Mouse (Mus musculus) hindbrain, embryonic 10.5 days (tissue): ENCODE measurements around the gene Gm17545. TPM values are rescaled to one million over a fixed set of nuclear protein-coding genes. Genes with fewer than 3 reads are reported as not detected.
"Not testable (repeated sequence)": the region's sequence is repeated elsewhere in the genome, so short reads cannot be mapped to it uniquely, and the experiment has no call there.

Experiments
- DNase-seq: peaks from one replicate; pipeline ENCODE4 v3.0.0-alpha.2; 2017; ENCODE audit warnings: low spot score
- H3K27ac ChIP-seq: fragments of 300-500 bp; sonication (generic); 2 replicates; pipeline ENCODE4 v1.5.1; 2016; ENCODE audit warnings: mild to moderate bottlenecking, moderate library complexity
- H3K27me3 ChIP-seq: fragments of 300-500 bp; sonication (generic); 2 replicates; pipeline ENCODE4 v1.6.1; 2016; ENCODE audit warnings: mild to moderate bottlenecking; ENCODE audit not compliant: poor library complexity, insufficient read depth, severe bottlenecking
- H3K36me3 ChIP-seq: fragments of 300-500 bp; sonication (generic); 2 replicates; pipeline ENCODE4 v1.6.1; 2016; ENCODE audit warnings: mild to moderate bottlenecking, moderate library complexity
- H3K4me1 ChIP-seq: fragments of 300-500 bp; sonication (generic); replicated peaks from 2 replicates; pipeline ENCODE4 v1.6.1; 2016; ENCODE audit warnings: mild to moderate bottlenecking
- H3K4me3 ChIP-seq: fragments of 300-500 bp; sonication (generic); 2 replicates; pipeline ENCODE4 v1.5.1; 2016; ENCODE audit warnings: mild to moderate bottlenecking, moderate library complexity
- H3K9me3 ChIP-seq: fragments of 300-500 bp; sonication (generic); 2 replicates; pipeline ENCODE4 v1.6.1; 2016; ENCODE audit warnings: mild to moderate bottlenecking, moderate library complexity
- WGBS: fragments of 180-500 bp; shearing (Covaris S2); methylation state at CpG from one replicate; pipeline ENCODE4 v1.1.7; 2016; 5-methylcytosine and 5-hydroxymethylcytosine counted together
- polyA plus RNA-seq: library from polyadenylated mRNA; unstranded; fragments of >200 nt; fragmentation: Nextera tagmentation; extraction: Ambion mirVana; gene quantifications from 2 replicates; pipeline ENCODE4 v1.2.1, GENCODE M21; 2016

Gene Gm17545
- polyA plus RNA-seq, result not detected in 2 replicates

DNA sequence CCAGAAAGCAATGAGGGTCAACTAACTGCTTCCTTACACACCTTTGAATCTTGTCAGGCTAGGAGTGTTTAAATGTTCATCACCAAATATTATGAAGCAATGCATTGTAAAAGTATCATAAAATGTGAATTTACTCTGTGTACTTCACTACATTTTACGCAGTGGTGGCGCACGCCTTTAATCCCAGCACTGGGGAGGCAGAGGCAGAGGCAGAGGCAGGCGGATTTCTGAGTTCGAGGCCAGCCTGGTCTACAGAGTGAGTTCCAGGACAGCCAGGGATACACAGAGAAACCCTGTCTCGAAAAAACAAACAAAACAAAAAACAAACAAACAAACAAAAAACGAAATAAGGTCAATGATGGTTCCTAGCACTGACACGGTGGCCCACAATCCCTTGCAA lies at the start of gene Gm17545:
Gene Gm17545 (plus strand): TSS at position 301 of the 400 bp plus-strand sequence.
- not testable (repeated sequence) for DNase-seq, H3K9me3 ChIP-seq, H3K27ac ChIP-seq, H3K27me3 ChIP-seq, H3K4me1 ChIP-seq, H3K4me3 ChIP-seq
- WGBS, result 91% methylated on average over 8 of the region's 8 CpGs
- peaks cover 92% of the 10 kb centered on the region for H3K36me3 ChIP-seq

GRCm38 (mm10) chr9:22405414-22405813 lies 48.7 kb upstream of the Gm17545 start:
- DNase-seq, result no peak
- WGBS, result 80% methylated on average over 3 of the region's 3 CpGs
- no peaks in the 10 kb centered on the region for H3K36me3 ChIP-seq

GRCm38 (mm10) chr9:22407633-22408032 lies 46.5 kb upstream of the Gm17545 start:
- not testable (repeated sequence) for H3K27me3 ChIP-seq, H3K4me1 ChIP-seq, H3K27ac ChIP-seq, DNase-seq, H3K4me3 ChIP-seq, H3K9me3 ChIP-seq, H3K36me3 ChIP-seq
- 83% methylated on average over 4 of the region's 4 CpGs for WGBS

More at GRCm38 (mm10) chr9:22405414-22405813, 48.7 kb upstream of the Gm17545 start:
- H3K27ac ChIP-seq, result no peak overlapping the region
- H3K4me3 ChIP-seq, result no peak overlapping the region
- H3K4me1 ChIP-seq, result no peaks in the 10 kb centered on the region
- H3K27me3 ChIP-seq, result no peaks in the 10 kb centered on the region
- H3K9me3 ChIP-seq, result no peaks in the 10 kb centered on the region

- not testable (repeated sequence) for H3K27me3 ChIP-seq, H3K27ac ChIP-seq, H3K36me3 ChIP-seq, H3K4me3 ChIP-seq, H3K9me3 ChIP-seq, H3K4me1 ChIP-seq, DNase-seq
- 34% methylated on average over 4 of the region's 4 CpGs for WGBS
Measured at GRCm38 (mm10) chr9:22408344-22408743, 45.7 kb upstream of the Gm17545 start.

DNA sequence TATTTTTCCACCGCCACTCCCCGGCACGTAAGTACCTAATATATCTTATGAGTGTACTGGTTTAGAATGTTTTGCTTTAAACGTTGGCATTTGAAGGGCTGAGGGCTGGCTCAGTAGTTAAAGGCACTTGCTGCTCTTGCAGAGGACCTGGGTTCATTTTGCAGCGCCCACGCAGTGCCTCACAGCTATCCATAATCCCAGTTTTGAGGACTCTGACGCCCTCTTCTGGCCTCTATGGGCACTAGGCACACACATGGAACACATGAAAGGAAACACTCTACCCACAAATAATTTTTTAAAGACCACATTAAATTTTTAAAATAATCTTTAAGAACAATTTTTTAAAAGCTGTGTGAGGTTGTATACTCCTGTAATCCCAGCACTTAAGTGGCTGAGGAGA lies 44.6 kb upstream of the Gm17545 start:
- Histone ChIP-seq H3K4me1 (peaks cover 10% of the 10 kb centered on the region; the same call in 1 of the 2 replicates), H3K36me3 (no peaks in the 10 kb centered on the region), H3K27me3 (peaks cover 11% of the 10 kb centered on the region), H3K9me3 (no peaks in the 10 kb centered on the region), H3K27ac (no peak overlapping the region), H3K4me3 (no peak overlapping the region)
- 78% methylated on average over 7 of the region's 7 CpGs for WGBS
- DNase-seq, result no peak

DNA sequence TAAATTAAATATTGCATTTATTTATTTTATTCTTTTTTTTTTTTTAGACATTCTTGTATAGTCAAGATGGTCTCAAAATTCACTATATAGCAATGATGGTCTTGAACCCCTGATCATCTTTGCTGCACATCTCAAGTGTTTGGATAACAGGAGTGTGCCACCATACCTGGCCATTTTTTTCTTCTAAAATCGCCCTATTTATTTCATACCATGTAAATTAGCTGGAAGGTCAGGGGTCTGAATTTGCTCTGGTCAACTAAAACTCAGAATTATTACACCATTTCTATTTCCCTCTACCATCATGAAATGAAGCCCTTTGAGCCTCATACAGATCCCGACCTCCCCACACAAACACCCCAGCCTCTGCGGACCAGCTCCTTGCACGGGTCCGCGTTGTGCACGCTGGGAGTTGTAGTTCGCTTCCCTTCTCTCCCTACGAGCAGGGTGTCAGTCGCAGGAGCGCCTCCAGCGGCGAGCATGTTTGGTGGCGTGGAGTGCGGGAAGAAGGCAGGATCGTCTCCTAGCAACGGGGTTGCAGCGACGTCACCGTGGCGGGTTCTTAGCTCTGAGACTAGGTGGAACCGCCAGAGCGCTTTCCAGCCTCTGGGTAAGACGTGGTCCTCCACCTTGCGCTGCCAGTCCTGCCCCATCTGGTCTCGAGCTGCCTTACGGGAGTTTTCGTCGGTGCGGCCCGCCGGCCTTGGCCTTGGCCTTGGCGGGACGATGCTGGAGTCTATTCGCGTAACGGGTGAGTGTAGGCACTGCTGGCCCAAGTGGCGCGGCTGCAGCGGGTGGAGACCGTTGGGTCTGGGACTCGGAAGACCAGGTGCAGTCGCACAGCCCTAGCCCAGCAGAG lies 42.9 kb upstream of the Gm17545 start, which contains the start of gene 9530077C05Rik:
Gene 9530077C05Rik (plus strand): TSS at position 512 of the 856 bp plus-strand sequence.
- H3K4me1 ChIP-seq, result peaks cover 11% of the 10 kb centered on the region; the same call in 1 of the 2 replicates
- peak; percentile 97 for DNase-seq
- H3K9me3 ChIP-seq, result no peaks in the 10 kb centered on the region
- H3K36me3 ChIP-seq, result no peaks in the 10 kb centered on the region
- peaks cover 14% of the 10 kb centered on the region for H3K27me3 ChIP-seq
- WGBS, result under 1% methylated on average over 43 of the region's 43 CpGs
- peak within 1 kb of the TSS; percentile 73 for H3K4me3 ChIP-seq
- H3K27ac ChIP-seq, result peak within 1 kb of the TSS; percentile 89

DNA sequence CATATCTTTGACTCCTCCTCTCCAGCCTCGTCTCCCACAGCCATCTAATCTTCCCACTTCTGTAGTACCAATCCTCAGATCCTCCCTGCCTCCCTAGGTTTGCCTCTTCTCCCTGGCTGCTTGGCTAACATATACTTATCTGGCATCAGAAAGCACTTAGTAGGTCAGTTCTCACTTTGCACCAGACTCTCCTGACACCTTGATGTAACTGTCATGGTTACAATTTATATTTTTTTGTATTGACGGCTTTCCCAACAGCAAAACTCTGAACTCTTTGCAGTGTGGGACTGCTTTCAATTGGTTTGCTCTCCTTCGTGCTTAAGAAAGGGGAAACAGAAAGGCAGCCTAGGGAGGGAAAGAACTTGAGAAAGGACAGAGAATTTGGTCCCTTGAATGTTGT lies 37.9 kb upstream of the Gm17545 start:
- H3K9me3 ChIP-seq, result no peaks in the 10 kb centered on the region
- WGBS, result 87% methylated on average over 3 of the region's 3 CpGs
- H3K36me3 ChIP-seq, result no peaks in the 10 kb centered on the region
- DNase-seq, result no peak
- no peak overlapping the region for H3K4me3 ChIP-seq
- H3K27me3 ChIP-seq, result peaks cover 14% of the 10 kb centered on the region
- H3K27ac ChIP-seq, result no peak overlapping the region
- H3K4me1 ChIP-seq, result peaks cover 29% of the 10 kb centered on the region

- Histone ChIP-seq H3K4me3 (no peak overlapping the region), H3K4me1 (peaks cover 22% of the 10 kb centered on the region), H3K27me3 (peaks cover 12% of the 10 kb centered on the region), H3K36me3 (no peaks in the 10 kb centered on the region), H3K27ac (no peak overlapping the region), H3K9me3 (no peaks in the 10 kb centered on the region)
- DNase-seq, result no peak
- WGBS, result 57% methylated on average over 6 of the region's 6 CpGs
Measured at GRCm38 (mm10) chr9:22417547-22417946, 36.5 kb upstream of the Gm17545 start.

DNA sequence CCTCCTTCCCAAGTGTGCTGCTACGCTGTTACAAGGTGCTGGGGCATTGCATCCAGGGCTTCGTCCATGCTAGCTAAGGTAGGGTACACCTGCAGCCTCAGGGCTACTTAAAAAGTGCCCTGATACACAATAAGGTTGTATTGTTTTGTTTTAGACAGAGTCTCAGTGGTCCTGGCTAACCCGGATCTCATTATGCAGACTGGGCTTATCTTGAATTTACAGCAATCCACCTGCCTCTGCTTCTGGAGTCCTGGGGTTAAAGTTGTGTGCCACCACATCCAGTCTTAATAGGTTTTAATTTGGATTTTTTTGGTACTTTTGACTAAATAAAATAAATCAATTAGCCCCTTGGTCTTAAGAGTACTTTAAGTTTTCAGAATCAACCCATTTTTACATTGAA lies 34.2 kb upstream of the Gm17545 start:
- H3K4me3 ChIP-seq, result no peak overlapping the region
- peaks cover 17% of the 10 kb centered on the region for H3K4me1 ChIP-seq
- no peak for DNase-seq
- no peaks in the 10 kb centered on the region for H3K27me3 ChIP-seq
- H3K27ac ChIP-seq, result peak overlapping the region; percentile 41; the same call in 1 of the 2 replicates
- 79% methylated on average over 3 of the region's 3 CpGs for WGBS
- H3K9me3 ChIP-seq, result no peaks in the 10 kb centered on the region
- no peaks in the 10 kb centered on the region for H3K36me3 ChIP-seq

GRCm38 (mm10) chr9:22420491-22420890 lies 33.6 kb upstream of the Gm17545 start:
- no peaks in the 10 kb centered on the region for H3K9me3 ChIP-seq
- no peaks in the 10 kb centered on the region for H3K36me3 ChIP-seq
- no peaks in the 10 kb centered on the region for H3K27me3 ChIP-seq
- H3K27ac ChIP-seq, result no peak overlapping the region
- 18% methylated on average over 7 of the region's 7 CpGs for WGBS
- H3K4me3 ChIP-seq, result no peak overlapping the region
- H3K4me1 ChIP-seq, result peaks cover 17% of the 10 kb centered on the region
- no peak for DNase-seq

DNA sequence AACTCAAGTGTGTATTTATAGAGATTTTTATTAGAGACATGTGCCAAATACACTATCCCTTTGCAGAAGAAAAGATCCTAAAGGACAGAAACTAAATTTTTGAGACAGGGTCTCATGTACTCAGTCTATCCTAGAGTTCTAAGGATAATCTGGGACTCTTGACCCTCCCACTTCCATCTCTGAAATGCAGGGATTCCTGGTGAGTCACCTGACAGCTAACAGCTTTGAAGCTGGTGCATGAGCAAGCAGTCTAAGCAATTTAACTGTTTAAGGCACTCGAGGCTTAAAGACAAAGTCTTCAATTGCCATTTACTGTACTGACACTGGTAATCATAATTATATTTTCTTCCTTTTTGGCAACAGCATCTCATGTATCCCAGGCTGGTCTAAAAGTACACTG lies 31.5 kb upstream of the Gm17545 start:
- Histone ChIP-seq H3K27me3 (no peaks in the 10 kb centered on the region), H3K36me3 (no peaks in the 10 kb centered on the region), H3K27ac (no peak overlapping the region), H3K9me3 (no peaks in the 10 kb centered on the region), H3K4me1 (peaks cover 17% of the 10 kb centered on the region), H3K4me3 (no peak overlapping the region)
- 74% methylated on average over 1 of the region's 1 CpGs for WGBS
- DNase-seq, result no peak

GRCm38 (mm10) chr9:22423507-22423906 lies 30.6 kb upstream of the Gm17545 start:
- 73% methylated on average over 1 of the region's 1 CpGs for WGBS
- no peak for DNase-seq
- H3K4me3 ChIP-seq, result no peak overlapping the region

GRCm38 (mm10) chr9:22424196-22424595 lies 29.9 kb upstream of the Gm17545 start:
- no peak for DNase-seq
- no peaks in the 10 kb centered on the region for H3K36me3 ChIP-seq
- peaks cover 29% of the 10 kb centered on the region for H3K4me1 ChIP-seq
- H3K4me3 ChIP-seq, result no peak overlapping the region
- no peaks in the 10 kb centered on the region for H3K27me3 ChIP-seq
- 80% methylated on average over 10 of the region's 10 CpGs for WGBS
- no peak overlapping the region for H3K27ac ChIP-seq
- no peaks in the 10 kb centered on the region for H3K9me3 ChIP-seq

More at GRCm38 (mm10) chr9:22423507-22423906, 30.6 kb upstream of the Gm17545 start:
- H3K27me3 ChIP-seq, result no peaks in the 10 kb centered on the region
- no peaks in the 10 kb centered on the region for H3K9me3 ChIP-seq
- no peaks in the 10 kb centered on the region for H3K36me3 ChIP-seq
- H3K4me1 ChIP-seq, result peaks cover 22% of the 10 kb centered on the region
- no peak overlapping the region for H3K27ac ChIP-seq
